Mouse (Mus musculus) neural tube, embryonic 13.5 days (tissue): ENCODE data around the gene Gad1. TPM values are rescaled to one million over a fixed set of nuclear protein-coding genes. Genes with fewer than 3 reads are reported as not detected.

Source experiments
- ATAC-seq: fragments of 200-750 bp; cut with Nextera tagmentation; 2 replicates; pipeline ENCODE4 v1.8.0; 2017; ENCODE audit warnings: low read depth, mild to moderate bottlenecking, moderate TSS enrichment, moderate library complexity
- H3K27ac ChIP-seq: fragments of 300-500 bp; sonication (generic); replicated peaks from 2 replicates; pipeline ENCODE4 v1.5.1; 2015; ENCODE audit warnings: moderate library complexity, mild to moderate bottlenecking, inconsistent platforms
- H3K27me3 ChIP-seq: fragments of 300-500 bp; sonication (generic); 2 replicates; pipeline ENCODE4 v1.6.1; 2015; ENCODE audit warnings: mild to moderate bottlenecking, inconsistent platforms
- H3K36me3 ChIP-seq: fragments of 300-500 bp; sonication (generic); 2 replicates; pipeline ENCODE4 v1.6.1; 2015; ENCODE audit warnings: mild to moderate bottlenecking, inconsistent platforms
- H3K4me1 ChIP-seq: fragments of 300-500 bp; sonication (generic); replicated peaks from 2 replicates; pipeline ENCODE4 v1.6.1; 2015; ENCODE audit warnings: inconsistent platforms
- H3K4me2 ChIP-seq: fragments of 300-500 bp; sonication (generic); 2 replicates; pipeline ENCODE4 v1.6.1; 2015; ENCODE audit warnings: inconsistent platforms, mild to moderate bottlenecking, moderate library complexity
- H3K4me3 ChIP-seq: fragments of 300-500 bp; sonication (generic); 2 replicates; pipeline ENCODE4 v1.5.1; 2015; ENCODE audit warnings: mild to moderate bottlenecking, inconsistent platforms
- H3K9ac ChIP-seq: fragments of 300-500 bp; sonication (generic); 2 replicates; pipeline ENCODE4 v1.6.1; 2015; ENCODE audit warnings: moderate library complexity, mild to moderate bottlenecking, inconsistent platforms
- H3K9me3 ChIP-seq: fragments of 300-500 bp; sonication (generic); 2 replicates; pipeline ENCODE4 v1.6.1; 2016; ENCODE audit warnings: inconsistent platforms
- WGBS: fragments of 180-500 bp; shearing (Covaris S2); methylation state at CpG from one replicate; pipeline ENCODE4 v1.1.7; 2015; 5-methylcytosine and 5-hydroxymethylcytosine counted together
- polyA plus RNA-seq: library from polyadenylated mRNA; unstranded; fragments of >200 nt; fragmentation: Nextera tagmentation; extraction: Ambion mirVana; gene quantifications from 2 replicates; pipeline ENCODE4 v1.2.1, GENCODE M21; 2015

The Gad1 gene
- polyA plus RNA-seq, 1 experiment from 2014 or later = 36.6 TPM

DNA sequence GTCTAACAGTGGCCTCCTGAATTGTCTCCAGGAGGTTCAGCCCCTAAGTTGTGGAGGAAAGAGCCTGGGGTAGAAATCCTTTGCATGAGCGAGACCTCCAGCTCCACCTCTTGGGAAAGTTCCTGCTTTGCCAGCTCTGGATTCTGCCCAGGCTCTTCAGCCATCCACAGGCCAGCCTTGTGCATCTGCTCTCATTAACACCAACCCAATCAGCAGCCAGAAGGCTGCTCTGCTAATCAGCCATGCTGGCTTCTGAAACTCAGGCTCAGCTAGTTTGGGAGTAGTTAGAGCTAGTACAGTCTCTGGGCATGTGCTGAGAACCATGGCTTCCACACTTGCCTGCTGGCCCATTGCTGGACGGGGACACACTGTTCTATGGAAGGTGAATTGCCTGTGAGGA, 43.0 kb downstream of the Gad1 start:
- no peak overlapping the region for H3K4me2 ChIP-seq
- no peak overlapping the region for H3K4me3 ChIP-seq
- 85% methylated on average over 2 of the region's 2 CpGs for WGBS
- no peak for ATAC-seq
- no peak overlapping the region for H3K27ac ChIP-seq
- no peaks in the 10 kb centered on the region for H3K27me3 ChIP-seq
- peaks cover 32% of the 10 kb centered on the region for H3K36me3 ChIP-seq
- H3K4me1 ChIP-seq = no peaks in the 10 kb centered on the region
- no peak overlapping the region for H3K9ac ChIP-seq
- H3K9me3 ChIP-seq = no peaks in the 10 kb centered on the region

DNA sequence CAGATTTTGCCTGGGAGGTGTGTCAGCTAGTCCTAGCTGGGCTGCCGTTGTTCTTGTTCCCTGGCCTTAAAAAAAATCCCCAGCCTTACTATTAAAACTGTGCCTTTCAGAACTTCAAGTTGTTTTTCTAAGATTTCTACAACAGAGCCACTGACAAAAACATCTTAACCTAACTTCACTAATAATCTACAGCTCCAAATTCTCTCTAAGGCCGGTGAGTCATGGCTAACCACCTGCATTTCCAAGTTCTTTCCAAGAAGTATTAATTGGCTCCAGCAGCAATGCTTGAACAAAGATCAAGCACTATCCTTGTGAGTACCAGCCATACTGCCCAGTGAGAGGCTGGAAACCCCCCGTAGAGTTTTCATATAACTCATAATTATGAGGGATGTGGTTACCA, 56.9 kb downstream of the Gad1 start:
- ATAC-seq = no peak
- Histone ChIP-seq H3K4me1 (no peaks in the 10 kb centered on the region), H3K4me3 (no peak overlapping the region), H3K36me3 (no peaks in the 10 kb centered on the region), H3K9me3 (0 out of 2 replicates have a peak, but pooled peaks cover 10% of the 10 kb centered on the region), H3K27me3 (no peaks in the 10 kb centered on the region), H3K9ac (no peak overlapping the region), H3K27ac (no peak overlapping the region), H3K4me2 (no peak overlapping the region)
- 82% methylated on average over 3 of the region's 3 CpGs for WGBS

DNA sequence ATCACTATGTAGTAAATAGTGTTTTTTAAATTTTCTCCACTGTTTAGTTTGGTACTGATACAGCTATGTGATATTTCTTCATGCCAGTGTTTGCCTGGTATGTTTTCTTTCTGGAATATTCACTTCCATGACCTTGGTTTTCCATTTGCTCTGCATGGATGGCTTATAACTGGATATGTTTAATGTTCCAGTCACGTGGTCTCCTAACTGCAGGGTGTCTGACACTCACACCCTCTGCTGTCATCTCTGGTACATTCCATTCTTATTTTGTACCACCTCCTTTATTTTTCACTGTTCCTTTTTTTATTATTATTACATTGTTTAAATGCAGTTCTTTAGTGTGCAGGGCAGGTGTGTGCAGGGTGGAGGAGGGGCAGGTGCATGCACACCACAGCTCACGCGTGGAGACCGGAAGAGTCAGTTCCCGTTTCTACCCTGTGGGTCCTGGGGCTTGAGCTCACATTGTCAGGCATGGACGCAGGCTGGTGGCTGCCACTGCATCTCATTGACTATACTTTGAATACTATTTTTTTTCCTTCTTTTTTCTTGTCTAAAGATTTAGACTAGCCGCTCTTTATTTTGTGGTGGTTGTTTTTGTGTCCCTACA, 62.0 kb downstream of the Gad1 start:
- H3K9me3 ChIP-seq = no peaks in the 10 kb centered on the region
- no peaks in the 10 kb centered on the region for H3K4me1 ChIP-seq
- no peak overlapping the region for H3K4me3 ChIP-seq
- no peak overlapping the region for H3K4me2 ChIP-seq
- no peak overlapping the region for H3K27ac ChIP-seq
- ATAC-seq = no peak
- WGBS = 82% methylated on average over 7 of the region's 7 CpGs
- H3K36me3 ChIP-seq = no peaks in the 10 kb centered on the region
- H3K9ac ChIP-seq = no peak overlapping the region
- no peaks in the 10 kb centered on the region for H3K27me3 ChIP-seq

DNA sequence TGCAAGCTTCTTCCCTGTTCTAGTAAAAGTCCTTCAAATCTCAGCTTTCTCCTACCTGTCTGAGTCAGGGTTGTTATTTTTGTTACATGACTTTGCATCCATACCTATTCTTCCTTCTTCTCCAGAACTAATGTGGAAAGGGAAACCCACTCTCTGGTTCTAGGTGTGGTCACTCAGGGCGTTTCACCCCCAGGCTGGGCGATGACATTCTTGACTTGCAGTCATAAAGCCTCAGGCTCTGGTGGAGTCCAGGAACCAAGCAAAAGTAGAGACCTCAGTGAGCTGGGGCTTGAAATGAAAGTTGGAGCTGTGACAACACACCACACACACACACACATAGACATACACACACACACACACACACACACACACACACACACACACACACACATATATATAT, 63.2 kb downstream of the Gad1 start:
- Histone ChIP-seq H3K9me3 (no peaks in the 10 kb centered on the region), H3K36me3 (no peaks in the 10 kb centered on the region), H3K4me2 (no peak overlapping the region), H3K4me1 (no peaks in the 10 kb centered on the region), H3K4me3 (no peak overlapping the region), H3K27me3 (no peaks in the 10 kb centered on the region), H3K27ac (no peak overlapping the region), H3K9ac (no peak overlapping the region)
- WGBS = 76% methylated on average over 2 of the region's 2 CpGs
- ATAC-seq = no peak

DNA sequence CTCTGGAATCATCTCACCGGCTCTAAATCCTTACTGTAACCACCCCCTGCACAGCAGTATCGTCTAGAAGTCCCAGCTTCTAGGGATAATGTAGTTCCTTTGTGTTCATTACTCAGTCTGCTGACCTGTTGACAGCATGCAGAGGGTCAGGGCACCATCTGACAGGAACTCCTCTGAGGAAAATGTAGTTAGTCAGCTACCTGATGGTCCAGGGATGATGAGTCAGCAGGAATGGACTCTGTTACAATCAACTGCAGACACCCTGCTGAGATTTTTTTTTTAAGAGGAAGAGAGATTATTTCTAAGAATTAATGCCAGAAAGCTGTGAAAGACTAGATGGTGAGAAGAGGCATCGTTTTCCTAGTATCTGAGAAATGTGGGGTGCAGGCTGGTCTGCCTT, 63.7 kb downstream of the Gad1 start:
- H3K27ac ChIP-seq = no peak overlapping the region
- WGBS = 73% methylated on average over 3 of the region's 3 CpGs

DNA sequence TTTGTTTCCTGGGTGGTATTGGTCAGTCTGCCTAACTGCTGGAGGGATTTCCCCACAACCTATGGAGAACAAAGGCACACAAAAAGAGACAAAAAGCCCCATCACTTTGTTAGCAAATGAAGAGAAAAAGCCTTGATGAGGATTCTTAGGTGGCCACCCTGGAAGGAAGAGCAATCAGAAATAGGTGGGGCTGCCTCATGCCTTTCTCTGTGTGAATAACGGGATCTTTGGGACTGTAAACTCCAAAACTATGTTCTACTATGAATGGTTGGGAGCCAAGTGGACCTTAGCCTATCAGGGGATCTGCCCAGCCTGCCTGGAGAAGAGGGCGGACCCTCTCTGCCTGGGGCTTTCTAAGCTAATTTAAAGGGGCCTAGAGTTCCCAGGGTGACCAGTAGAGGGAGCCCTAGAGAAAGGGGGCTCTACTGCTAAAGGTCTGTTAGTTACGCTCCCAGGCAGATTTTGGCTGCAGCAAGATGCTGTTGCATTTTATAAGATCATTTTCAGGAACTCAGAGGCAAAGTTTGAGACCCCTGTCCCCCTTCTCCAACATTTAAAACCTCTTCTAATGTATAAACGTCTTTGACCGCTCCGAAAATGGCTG, 66.5 kb downstream of the Gad1 start:
- H3K27me3 ChIP-seq = no peaks in the 10 kb centered on the region
- H3K9ac ChIP-seq = no peak overlapping the region
- H3K4me3 ChIP-seq = no peak overlapping the region
- no peak for ATAC-seq
- H3K36me3 ChIP-seq = no peaks in the 10 kb centered on the region
- no peak overlapping the region for H3K4me2 ChIP-seq
- no peaks in the 10 kb centered on the region for H3K9me3 ChIP-seq
- H3K27ac ChIP-seq = no peak overlapping the region
- WGBS = 68% methylated on average over 6 of the region's 6 CpGs
- no peaks in the 10 kb centered on the region for H3K4me1 ChIP-seq

More for the DNA sequence above, 63.7 kb downstream of the Gad1 start:
- Histone ChIP-seq H3K9ac (no peak overlapping the region), H3K4me2 (no peak overlapping the region), H3K27me3 (no peaks in the 10 kb centered on the region), H3K9me3 (no peaks in the 10 kb centered on the region), H3K4me1 (no peaks in the 10 kb centered on the region), H3K36me3 (no peaks in the 10 kb centered on the region), H3K4me3 (no peak overlapping the region)
- no peak for ATAC-seq

DNA sequence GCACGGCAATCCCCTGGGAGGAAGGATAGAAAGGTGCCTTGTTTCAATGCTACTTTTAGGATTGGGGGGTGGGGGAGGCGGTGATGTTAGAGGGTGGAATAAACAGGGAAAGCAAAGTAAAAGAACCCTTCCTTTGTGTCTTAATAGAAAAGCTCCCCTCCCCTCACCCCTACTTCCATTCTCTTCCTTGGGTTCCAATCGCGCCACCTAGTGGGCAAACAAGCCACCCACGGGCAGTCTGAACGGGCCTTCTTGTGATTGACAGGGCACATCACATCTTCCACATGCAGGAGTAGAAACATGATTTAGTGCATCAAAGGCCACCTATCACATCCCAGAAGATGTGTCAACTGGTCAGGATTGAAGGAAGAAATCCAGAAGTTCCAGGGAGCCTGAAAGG, 67.4 kb downstream of the Gad1 start:
- H3K4me1 ChIP-seq = no peaks in the 10 kb centered on the region
- 9% methylated on average over 6 of the region's 6 CpGs for WGBS

DNA sequence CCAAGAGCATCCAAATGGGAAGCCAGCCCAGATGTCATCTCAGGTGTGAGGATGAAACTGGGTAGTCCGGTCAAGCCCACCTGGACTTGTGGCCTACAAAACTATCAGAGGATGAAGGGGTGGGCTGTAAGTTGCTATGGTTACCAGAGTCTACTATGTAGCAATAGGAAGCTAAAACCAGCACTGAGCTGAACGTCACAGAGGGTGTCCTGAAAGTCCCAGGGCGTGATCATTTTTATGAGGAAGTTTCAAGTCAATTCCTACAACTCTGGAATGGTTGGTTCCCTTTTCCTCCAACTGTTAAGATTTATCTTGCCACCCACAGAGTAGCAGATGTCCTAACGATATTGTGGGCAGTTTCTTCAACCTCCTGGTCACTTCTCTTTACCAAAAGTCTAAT, 69.4 kb downstream of the Gad1 start:
- no peaks in the 10 kb centered on the region for H3K36me3 ChIP-seq
- H3K27ac ChIP-seq = no peak overlapping the region
- H3K4me1 ChIP-seq = no peaks in the 10 kb centered on the region
- WGBS = 68% methylated on average over 4 of the region's 4 CpGs
- H3K9me3 ChIP-seq = no peaks in the 10 kb centered on the region
- no peak for ATAC-seq
- H3K4me3 ChIP-seq = no peak overlapping the region
- no peak overlapping the region for H3K9ac ChIP-seq
- H3K27me3 ChIP-seq = no peaks in the 10 kb centered on the region
- no peak overlapping the region for H3K4me2 ChIP-seq

More for the DNA sequence above, 67.4 kb downstream of the Gad1 start:
- H3K9ac ChIP-seq = no peak overlapping the region
- no peak overlapping the region for H3K4me2 ChIP-seq
- H3K4me3 ChIP-seq = no peak overlapping the region
- H3K27ac ChIP-seq = no peak overlapping the region
- no peaks in the 10 kb centered on the region for H3K36me3 ChIP-seq
- H3K9me3 ChIP-seq = no peaks in the 10 kb centered on the region
- no peaks in the 10 kb centered on the region for H3K27me3 ChIP-seq
- no peak for ATAC-seq

DNA sequence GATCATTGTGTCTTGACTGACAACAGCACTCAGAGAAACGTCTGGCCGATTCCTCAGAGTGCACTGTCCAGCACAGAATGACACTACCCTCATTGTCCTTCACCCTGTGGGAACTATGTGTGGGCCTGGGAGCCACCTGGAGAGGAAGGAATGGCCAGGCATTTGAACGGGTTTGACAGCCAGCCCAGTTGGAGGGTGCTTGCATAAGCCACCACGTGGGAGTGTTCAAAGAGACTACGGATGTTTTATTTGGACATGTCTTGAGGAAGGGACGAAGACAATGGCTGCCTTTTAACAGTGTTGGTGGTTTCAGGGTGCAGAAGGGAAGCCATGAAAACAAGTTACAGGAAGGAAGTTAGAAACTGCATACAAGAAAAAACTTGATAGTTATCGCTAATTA, 72.9 kb downstream of the Gad1 start:
- H3K9ac ChIP-seq = no peak overlapping the region

DNA sequence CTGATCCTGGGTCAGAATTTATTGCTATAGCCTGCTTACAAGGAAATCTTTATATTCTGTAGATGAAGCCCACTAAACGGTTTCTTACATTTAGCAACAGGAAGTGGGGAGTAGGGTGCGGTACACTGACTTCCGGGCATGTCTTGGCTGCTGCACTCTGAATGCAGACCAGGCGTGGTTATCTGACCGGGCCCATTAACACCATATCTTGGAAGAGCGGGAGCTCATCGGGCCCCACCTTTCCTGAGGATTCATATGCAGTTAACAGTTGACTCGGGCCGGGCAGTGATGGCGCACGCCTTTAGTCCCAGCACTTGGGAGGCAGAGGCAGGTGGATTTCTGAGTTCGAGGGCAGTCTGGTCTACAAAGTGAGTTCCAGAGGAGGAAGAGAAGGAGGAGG, 75.5 kb downstream of the Gad1 start:
- no peaks in the 10 kb centered on the region for H3K9me3 ChIP-seq
- no peak for ATAC-seq
- H3K4me3 ChIP-seq = no peak overlapping the region
- no peaks in the 10 kb centered on the region for H3K27me3 ChIP-seq
- no peak overlapping the region for H3K27ac ChIP-seq
- WGBS = 90% methylated on average over 12 of the region's 12 CpGs
- no peaks in the 10 kb centered on the region for H3K36me3 ChIP-seq
- no peak overlapping the region for H3K9ac ChIP-seq
- H3K4me1 ChIP-seq = peaks cover 19% of the 10 kb centered on the region
- H3K4me2 ChIP-seq = no peak overlapping the region

More for the DNA sequence above, 72.9 kb downstream of the Gad1 start:
- WGBS = 69% methylated on average over 7 of the region's 7 CpGs
- no peaks in the 10 kb centered on the region for H3K36me3 ChIP-seq
- H3K4me1 ChIP-seq = peaks cover 16% of the 10 kb centered on the region
- no peak overlapping the region for H3K4me3 ChIP-seq
- H3K27me3 ChIP-seq = no peaks in the 10 kb centered on the region
- no peaks in the 10 kb centered on the region for H3K9me3 ChIP-seq
- no peak overlapping the region for H3K4me2 ChIP-seq
- no peak overlapping the region for H3K27ac ChIP-seq
- no peak for ATAC-seq

DNA sequence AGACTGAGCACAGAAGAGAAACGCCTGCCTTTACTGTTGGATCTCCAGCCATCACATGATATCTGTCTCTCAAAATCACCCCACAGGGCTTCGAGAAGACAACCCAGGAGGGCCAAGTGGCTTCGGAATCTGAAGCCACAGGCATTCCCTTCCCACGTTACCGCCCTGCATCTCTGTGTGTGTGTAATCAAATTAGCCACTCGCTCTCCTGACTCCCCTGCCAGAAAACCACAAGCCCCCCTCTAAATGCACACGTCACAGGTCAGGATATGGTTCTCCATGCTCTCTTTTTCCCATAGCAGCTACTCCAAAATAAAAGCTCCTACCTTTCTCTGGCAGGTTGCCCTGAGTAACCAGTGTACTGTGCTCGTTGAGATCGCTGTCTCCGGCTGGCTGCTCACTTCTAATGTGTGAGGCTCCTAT, 76.5 kb downstream of the Gad1 start:
- no peaks in the 10 kb centered on the region for H3K27me3 ChIP-seq
- WGBS = 6% methylated on average over 10 of the region's 10 CpGs
- peak overlapping the region; percentile 51 for H3K4me2 ChIP-seq
- H3K9me3 ChIP-seq = no peaks in the 10 kb centered on the region
- H3K4me1 ChIP-seq = peaks cover 19% of the 10 kb centered on the region
- peak; percentile 87 for ATAC-seq
- H3K27ac ChIP-seq = peak overlapping the region; percentile 59
- peak overlapping the region; percentile 52; the same call in 1 of the 2 replicates for H3K9ac ChIP-seq
- H3K4me3 ChIP-seq = peak overlapping the region; percentile 23
- H3K36me3 ChIP-seq = no peaks in the 10 kb centered on the region

DNA sequence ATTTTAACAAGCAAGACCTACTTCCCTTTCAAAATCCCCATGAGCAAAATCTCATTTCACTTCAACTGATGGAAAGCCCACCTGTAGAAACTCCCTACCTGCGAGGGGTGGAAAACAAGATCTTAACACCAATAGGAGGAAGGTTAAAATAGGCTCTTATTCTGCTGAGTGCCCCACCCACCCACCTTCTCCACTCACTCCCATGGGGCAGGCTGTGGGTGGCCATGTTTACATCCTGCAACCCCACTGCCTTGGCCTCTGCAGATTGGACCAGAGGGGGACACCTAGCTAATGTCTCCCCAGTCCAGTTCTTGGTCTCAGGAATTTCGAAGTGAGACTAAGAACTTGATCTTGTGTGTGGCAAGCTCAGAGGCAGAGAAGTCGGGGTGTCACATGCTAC, 77.0 kb downstream of the Gad1 start:
- H3K27ac ChIP-seq = no peak overlapping the region
- no peaks in the 10 kb centered on the region for H3K27me3 ChIP-seq
- H3K36me3 ChIP-seq = no peaks in the 10 kb centered on the region
- WGBS = 64% methylated on average over 3 of the region's 3 CpGs
- H3K9me3 ChIP-seq = no peaks in the 10 kb centered on the region
- H3K4me3 ChIP-seq = 0 out of 2 replicates have a peak overlapping the region, but pooled peaks have one; percentile 23
- H3K4me2 ChIP-seq = peak overlapping the region; percentile 51
- no peak overlapping the region for H3K9ac ChIP-seq
- peaks cover 19% of the 10 kb centered on the region for H3K4me1 ChIP-seq
- ATAC-seq = peak; percentile 42; the same call in 1 of the 2 replicates

DNA sequence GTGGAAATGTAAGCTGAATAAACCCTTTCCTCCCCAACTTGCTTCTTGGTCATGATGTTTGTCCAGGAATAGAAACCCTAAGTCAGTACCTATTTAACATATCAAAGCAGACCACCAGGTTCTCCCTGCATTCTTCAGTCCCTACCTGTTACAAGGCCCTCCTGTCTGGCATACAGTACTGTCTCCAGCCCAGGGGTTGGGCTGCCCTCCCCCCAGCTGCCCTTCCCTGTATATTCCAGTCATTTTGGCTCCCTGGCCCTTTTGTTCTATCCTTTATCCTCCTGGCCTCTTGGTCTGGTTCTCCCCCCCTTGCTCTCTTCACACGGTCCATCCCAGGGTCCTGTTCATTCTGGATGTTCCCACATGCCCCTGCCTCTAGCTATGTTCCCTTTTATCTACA, 78.4 kb downstream of the Gad1 start:
- WGBS = 96% methylated on average over 1 of the region's 1 CpGs
- H3K4me1 ChIP-seq = peaks cover 19% of the 10 kb centered on the region
- 0 out of 2 replicates have a peak, but pooled peaks cover 4% of the 10 kb centered on the region for H3K9me3 ChIP-seq
- no peak overlapping the region for H3K4me2 ChIP-seq
- H3K27me3 ChIP-seq = no peaks in the 10 kb centered on the region
- no peak for ATAC-seq
- no peak overlapping the region for H3K9ac ChIP-seq
- H3K36me3 ChIP-seq = no peaks in the 10 kb centered on the region
- H3K27ac ChIP-seq = no peak overlapping the region
- no peak overlapping the region for H3K4me3 ChIP-seq
